Mouse (Mus musculus) macrophage (primary cell): ENCODE measurements around the gene Clock. TPM values are rescaled to one million over a fixed set of nuclear protein-coding genes. Genes with fewer than 3 reads are reported as not detected.

Experiments used
- H3K27ac ChIP-seq: fragments of 350-480 bp; formaldehyde crosslinking; 2 replicates; pipeline ENCODE4 v1.9.0; 2021
- H3K36me3 ChIP-seq: fragments of 350-480 bp; formaldehyde crosslinking; 2 replicates; pipeline ENCODE4 v1.9.0; 2021; ENCODE audit errors: inconsistent target
- H3K4me3 ChIP-seq: fragments of 350-480 bp; formaldehyde crosslinking; 2 replicates; pipeline ENCODE4 v1.9.0; 2021; ENCODE audit errors: inconsistent target
- H3K79me2 ChIP-seq: fragments of 350-480 bp; formaldehyde crosslinking; 2 replicates; pipeline ENCODE4 v1.9.0; 2021; ENCODE audit errors: inconsistent target
- WGBS: methylation state at CpG from one replicate; pipeline ENCODE4 v1.1.7; 2026; ENCODE audit warnings: inconsistent platforms; ENCODE audit not compliant: missing documents; 5-methylcytosine and 5-hydroxymethylcytosine counted together
- polyA plus RNA-seq: library from polyadenylated mRNA; stranded (reverse); fragments of 250-400 nt; gene quantifications from 3 replicates; pipeline ENCODE4 v1.2.4, GENCODE M21; 2018; ENCODE audit warnings: inconsistent platforms

The Clock gene
- polyA plus RNA-seq, 1 experiment from 2014 or later = 11.7 TPM

DNA sequence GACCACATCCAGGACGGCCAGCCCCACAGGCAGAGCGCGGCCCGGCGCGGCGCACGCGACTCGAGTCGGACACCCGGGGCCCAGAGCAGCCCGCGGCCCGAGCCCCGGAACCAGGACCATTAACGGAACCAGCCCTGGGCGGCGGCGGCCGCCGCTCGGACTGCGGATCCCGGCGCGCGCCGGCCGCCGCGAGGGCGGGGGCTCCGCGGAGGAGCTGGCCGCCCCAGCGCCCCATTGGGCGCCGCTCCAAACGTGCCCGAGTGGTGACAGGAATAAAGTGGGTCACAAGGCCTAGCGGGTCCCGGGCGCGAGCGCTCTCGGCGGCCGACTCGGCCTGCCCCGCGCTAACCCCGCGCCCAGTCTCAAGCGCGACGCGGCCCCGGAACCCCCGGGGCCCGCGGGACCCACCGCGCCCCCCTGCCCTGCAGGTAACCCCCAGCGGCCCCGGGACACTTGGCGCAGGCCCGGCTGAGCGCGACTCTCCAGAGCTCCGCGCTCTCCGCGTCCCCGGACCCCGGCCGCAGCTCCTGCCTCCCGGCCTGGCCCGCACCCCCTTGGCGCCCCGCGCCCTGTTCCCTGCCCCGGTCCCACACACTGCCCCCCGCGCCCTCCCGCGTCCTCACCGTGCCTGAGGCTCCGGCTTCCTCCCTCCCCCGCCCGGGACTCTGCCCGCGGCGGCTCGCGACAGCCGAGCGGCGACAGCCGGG, 694 bp downstream of the Clock start:
- Histone ChIP-seq H3K36me3 (no peaks in the 10 kb centered on the region), H3K79me2 (peaks cover 45% of the 10 kb centered on the region), H3K4me3 (peak overlapping the region; percentile 44), H3K27ac (no peak overlapping the region)
- 1% methylated on average over 91 of the region's 100 CpGs for WGBS

DNA sequence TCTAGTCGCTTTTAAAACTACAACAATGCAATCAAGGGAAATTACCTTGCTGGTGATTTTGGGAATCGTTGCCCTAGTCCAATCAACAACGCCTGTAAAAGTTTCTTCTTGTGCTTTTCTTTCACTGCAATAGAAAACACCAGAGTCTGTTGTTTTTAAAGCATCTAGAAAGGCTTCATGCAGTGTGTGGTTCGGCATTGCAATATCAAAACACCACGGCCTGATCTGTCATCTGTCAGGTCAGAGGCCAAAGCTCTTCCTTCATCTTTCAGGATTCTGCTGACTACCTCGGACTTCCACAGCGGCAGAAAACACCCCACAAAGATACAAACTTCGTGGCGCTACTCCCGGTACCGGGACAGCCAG, 1.2 kb downstream of the Clock start:
- Histone ChIP-seq H3K79me2 (peaks cover 51% of the 10 kb centered on the region), H3K4me3 (peak overlapping the region; percentile 44), H3K36me3 (no peaks in the 10 kb centered on the region), H3K27ac (no peak overlapping the region)
- WGBS = 8% methylated on average over 11 of the region's 11 CpGs

DNA sequence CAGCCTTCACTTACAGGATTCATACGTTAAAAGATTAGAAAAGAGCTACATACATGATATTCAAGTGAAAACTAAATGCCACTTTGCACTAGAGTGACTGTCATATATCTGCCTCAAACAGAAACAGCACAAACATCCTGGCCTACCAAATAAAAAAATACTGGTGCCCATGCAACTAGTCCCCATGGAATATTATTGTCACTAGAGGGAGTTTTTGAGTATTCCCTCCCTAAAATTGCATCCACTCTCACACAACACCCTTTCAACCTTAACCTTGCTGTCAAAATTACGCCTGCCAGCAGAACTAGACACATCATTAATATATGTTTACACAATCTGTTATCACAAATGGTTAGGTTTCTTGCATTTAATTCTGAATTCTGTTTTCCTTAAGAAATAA, 2.6 kb downstream of the Clock start:
- H3K79me2 ChIP-seq = peaks cover 64% of the 10 kb centered on the region
- no peak overlapping the region for H3K27ac ChIP-seq
- no peaks in the 10 kb centered on the region for H3K36me3 ChIP-seq
- no peak overlapping the region for H3K4me3 ChIP-seq
- 100% methylated on average over 2 of the region's 2 CpGs for WGBS

DNA sequence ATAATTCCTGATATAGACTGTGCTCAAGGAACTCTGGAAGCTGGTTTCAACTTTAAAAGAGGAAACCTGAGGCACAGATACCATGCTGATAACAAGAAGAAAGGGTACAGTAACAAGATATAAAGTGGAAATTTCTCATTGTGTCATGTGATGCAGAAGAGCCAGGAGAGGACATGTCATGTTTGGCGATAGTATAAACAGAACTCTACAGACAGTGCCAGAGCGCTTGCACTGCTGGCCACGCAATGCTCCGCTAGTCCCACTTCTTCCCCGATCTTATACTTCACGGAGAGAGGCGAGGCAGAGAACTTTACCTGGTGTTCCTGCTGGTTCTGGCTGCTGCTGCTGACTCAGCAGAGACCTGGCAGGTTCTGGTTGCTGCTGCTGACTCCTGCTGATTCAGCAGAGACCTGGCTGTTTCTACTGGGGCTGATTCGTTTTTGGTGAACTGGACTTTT, 15.3 kb downstream of the Clock start:
- H3K4me3 ChIP-seq = no peak overlapping the region
- no peaks in the 10 kb centered on the region for H3K36me3 ChIP-seq
- WGBS = 78% methylated on average over 7 of the region's 8 CpGs
- peaks cover 96% of the 10 kb centered on the region for H3K79me2 ChIP-seq
- H3K27ac ChIP-seq = no peak overlapping the region

DNA sequence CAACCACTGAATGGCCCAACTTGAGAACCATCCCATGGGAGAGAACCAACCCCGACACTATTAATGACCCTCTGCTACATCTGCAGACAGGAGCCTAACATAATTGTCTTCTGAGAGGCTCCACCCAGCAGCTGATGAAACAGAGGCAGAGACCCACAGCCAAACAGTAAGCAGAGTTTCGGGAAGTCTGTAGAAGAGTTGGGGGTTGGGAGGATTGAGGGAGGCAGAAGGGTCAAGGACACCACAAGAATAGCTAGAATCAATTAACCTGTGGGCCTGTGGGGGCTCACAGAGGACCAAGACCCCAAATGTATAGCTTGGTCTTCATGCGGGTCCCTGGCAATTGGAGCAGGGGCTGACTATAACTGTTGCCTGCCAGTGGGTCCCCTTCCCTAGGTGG, 16.3 kb downstream of the Clock start:
- no peak overlapping the region for H3K4me3 ChIP-seq
- peaks cover 95% of the 10 kb centered on the region for H3K79me2 ChIP-seq
- 96% methylated on average over 3 of the region's 3 CpGs for whole genome bisulfite sequencing
- no peak overlapping the region for H3K27ac ChIP-seq
- no peaks in the 10 kb centered on the region for H3K36me3 ChIP-seq

DNA sequence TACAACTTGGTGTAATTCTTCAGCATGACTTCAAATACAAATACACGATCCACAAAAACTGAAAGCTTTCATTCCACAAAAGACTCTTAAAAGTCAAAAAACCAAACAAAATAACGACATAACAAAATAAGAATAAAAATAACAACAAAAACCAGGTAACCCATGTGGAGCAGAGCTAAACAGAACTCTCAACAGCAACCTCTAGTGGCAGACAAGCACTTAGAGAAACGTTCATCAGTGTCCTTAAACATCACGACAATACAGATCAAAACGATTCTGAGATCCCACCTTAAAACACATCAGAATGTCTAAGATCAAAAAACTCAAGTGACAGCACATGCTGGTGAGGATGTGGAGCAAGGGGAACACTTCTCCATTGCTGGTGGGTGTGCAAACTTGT, 17.5 kb downstream of the Clock start:
- Histone ChIP-seq H3K27ac (no peak overlapping the region), H3K36me3 (no peaks in the 10 kb centered on the region), H3K4me3 (no peak overlapping the region), H3K79me2 (peaks cover 97% of the 10 kb centered on the region)
- 66% methylated on average over 5 of the region's 5 CpGs for WGBS

DNA sequence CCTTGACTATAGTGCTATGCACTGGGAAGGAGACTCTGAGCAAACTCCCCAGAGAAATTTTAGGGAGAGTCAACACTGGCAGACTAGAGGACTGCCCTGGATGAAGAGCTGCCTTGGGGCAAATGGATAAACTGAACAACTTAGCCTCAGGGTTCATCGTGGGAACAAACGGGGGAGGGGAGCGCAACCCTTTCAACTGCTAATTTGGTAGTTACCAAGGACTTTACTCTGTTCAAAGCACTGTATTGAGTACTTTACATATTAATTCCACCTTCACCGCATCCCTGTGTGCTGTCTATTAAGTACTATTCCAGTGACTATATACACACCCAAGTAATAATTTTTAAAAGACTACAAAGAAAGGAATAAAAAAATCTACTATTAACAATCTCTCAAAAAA, 18.9 kb downstream of the Clock start:
- no peak overlapping the region for H3K4me3 ChIP-seq
- peaks cover 97% of the 10 kb centered on the region for H3K79me2 ChIP-seq
- no peak overlapping the region for H3K27ac ChIP-seq
- no peaks in the 10 kb centered on the region for H3K36me3 ChIP-seq
- WGBS = 95% methylated on average over 4 of the region's 4 CpGs

DNA sequence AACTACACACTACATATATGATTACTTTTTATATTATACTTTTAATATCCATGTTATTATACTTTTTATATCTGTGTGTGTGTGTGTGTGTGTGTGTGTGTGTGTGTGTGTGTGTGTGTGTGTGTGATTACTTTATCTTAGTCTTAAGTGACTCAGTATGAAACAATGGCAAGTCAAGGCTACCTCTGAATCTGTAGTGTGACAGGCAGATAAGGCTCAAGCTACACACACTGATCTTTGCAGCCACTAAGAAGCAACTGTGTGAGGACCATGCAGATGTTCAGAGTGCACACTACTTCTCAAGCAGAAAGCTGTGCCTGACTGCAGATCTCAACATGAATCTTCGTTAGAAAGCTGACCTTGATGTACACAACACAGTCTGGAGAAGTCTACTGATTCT, 20.7 kb downstream of the Clock start:
- H3K27ac ChIP-seq = no peak overlapping the region
- 100% methylated on average over 1 of the region's 1 CpGs for WGBS

DNA sequence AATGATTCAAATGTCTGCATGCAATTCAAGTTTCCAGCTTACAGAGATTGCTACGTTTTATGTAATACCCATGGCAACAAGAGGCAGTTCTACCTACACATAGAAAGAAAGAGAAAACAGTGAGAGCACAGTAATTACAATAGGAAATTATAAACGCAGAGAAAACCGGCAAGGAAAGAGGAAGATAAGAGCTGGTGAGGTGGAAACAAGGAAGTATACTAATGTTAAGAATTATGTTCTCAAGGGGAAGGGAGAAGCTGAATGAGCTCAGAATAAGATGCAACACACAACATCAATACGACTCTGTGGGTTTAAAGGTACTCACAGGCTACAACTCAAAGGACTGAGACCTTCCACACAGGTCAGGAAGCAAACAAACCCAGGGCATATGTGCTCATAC, 29.6 kb downstream of the Clock start:
- Histone ChIP-seq H3K36me3 (no peaks in the 10 kb centered on the region), H3K4me3 (no peak overlapping the region), H3K79me2 (peaks cover 3% of the 10 kb centered on the region; the same call in 1 of the 2 replicates), H3K27ac (no peak overlapping the region)
- WGBS = 22% methylated on average over 4 of the region's 4 CpGs

More for the DNA sequence above, 20.7 kb downstream of the Clock start:
- Histone ChIP-seq H3K79me2 (peaks cover 89% of the 10 kb centered on the region), H3K36me3 (no peaks in the 10 kb centered on the region), H3K4me3 (no peak overlapping the region)

DNA sequence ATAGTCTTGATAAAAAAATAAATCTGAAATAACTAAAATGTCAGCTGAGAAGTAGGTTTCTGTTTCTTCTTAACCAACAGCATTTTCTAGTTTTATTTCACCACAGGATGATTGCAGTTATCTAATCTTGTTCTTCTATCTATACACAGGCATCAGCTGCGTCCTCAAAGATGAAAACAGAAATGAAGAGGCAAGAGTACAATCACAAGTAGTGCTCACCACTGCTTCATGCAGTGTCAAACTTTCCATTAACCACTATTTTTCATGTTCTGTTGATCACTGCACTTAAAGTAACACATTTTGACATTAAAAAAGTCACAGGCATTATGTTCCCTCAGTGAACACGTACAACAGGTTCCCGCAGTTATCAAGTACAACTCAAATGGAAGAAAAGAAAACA, 53.6 kb downstream of the Clock start:
- Histone ChIP-seq H3K79me2 (no peaks in the 10 kb centered on the region), H3K4me3 (no peak overlapping the region), H3K36me3 (no peaks in the 10 kb centered on the region), H3K27ac (no peak overlapping the region)
- 91% methylated on average over 3 of the region's 3 CpGs for WGBS

DNA sequence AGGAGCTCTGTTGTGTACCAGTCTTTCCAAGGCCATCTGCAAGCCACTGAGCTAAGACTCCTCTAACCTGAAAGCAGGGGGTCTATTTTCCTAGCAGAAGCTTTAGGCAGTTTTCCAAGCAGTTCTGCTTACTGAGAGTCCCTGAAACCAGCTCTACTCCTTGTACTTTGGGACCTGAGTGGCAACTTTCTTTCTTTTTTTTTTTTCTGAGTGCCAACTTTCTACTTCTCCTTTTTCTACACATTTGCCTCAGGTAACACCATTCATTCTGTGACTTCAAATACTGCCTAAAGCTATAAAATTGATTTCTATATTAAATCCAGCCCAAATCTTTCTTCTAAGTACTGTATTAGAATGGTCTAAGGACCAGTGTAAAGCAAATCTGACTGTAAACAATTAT, 58.1 kb downstream of the Clock start:
- H3K27ac ChIP-seq = no peak overlapping the region
- H3K4me3 ChIP-seq = no peak overlapping the region
- H3K79me2 ChIP-seq = no peaks in the 10 kb centered on the region
- 0 out of 2 replicates have a peak, but pooled peaks cover 7% of the 10 kb centered on the region for H3K36me3 ChIP-seq

DNA sequence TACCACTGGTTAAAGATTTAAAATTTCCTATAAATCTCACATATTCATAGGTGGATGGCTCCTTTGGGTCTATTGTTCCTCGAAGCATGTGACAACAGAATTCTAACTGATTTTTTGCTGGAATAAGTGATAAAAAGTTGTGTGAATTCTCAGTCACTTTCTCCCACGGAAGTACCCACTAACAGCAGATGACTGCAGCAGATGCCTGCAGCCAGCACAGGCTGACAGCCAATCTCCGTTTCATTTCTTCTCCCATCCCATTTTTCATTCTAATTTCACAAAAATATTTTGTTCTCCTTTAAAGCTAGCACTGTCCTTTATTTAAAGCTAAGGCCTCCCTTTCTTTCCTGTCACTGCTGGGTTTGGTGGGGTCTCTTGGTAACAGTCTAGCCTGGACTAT, 59.2 kb downstream of the Clock start:
- Histone ChIP-seq H3K79me2 (no peaks in the 10 kb centered on the region), H3K4me3 (no peak overlapping the region), H3K27ac (no peak overlapping the region), H3K36me3 (peaks cover 12% of the 10 kb centered on the region; the same call in 1 of the 2 replicates)
- 94% methylated on average over 3 of the region's 3 CpGs for WGBS

DNA sequence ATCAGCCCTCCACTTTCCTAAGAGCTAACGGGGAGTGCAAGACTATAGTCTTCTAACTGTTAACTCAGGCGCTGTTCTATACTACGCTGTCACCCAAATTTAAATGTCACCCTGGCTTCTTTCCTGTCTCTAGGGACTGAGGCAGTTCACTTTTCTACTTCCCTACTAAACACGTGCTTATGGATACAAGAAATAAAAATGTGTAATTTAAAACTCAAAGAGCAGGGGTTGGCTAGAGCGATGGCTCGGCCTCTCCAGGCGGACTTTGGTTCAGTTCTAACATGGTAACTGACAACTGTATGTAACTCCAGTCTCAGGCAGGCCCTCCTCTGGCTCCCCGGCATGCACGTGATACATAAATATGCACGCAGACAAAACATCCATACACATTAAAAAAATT, 60.2 kb downstream of the Clock start:
- Histone ChIP-seq H3K4me3 (no peak overlapping the region), H3K79me2 (no peaks in the 10 kb centered on the region), H3K36me3 (peaks cover 15% of the 10 kb centered on the region; the same call in 1 of the 2 replicates), H3K27ac (no peak overlapping the region)
- 99% methylated on average over 10 of the region's 10 CpGs for WGBS

DNA sequence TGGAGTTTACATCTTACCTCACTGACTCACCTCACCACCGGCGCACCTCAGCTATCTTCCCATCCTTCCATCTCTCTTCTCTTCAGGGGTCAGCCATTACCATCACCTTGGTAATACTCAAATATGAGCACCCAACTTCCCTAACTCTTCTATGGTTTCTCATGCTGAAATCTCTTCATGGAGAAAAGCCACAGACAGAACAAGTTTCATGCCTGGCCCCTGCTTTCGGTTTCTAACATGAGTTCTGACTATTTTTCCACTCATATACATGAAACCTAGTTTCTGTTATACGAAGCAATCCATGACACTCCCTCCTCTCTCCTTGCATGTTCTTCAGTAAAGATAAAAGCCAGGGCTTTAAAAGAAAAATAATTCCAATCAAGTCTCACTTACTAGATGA, 60.7 kb downstream of the Clock start:
- H3K36me3 ChIP-seq = peaks cover 15% of the 10 kb centered on the region; the same call in 1 of the 2 replicates
- H3K79me2 ChIP-seq = no peaks in the 10 kb centered on the region
- 86% methylated on average over 4 of the region's 4 CpGs for WGBS
- no peak overlapping the region for H3K27ac ChIP-seq
- H3K4me3 ChIP-seq = no peak overlapping the region

DNA sequence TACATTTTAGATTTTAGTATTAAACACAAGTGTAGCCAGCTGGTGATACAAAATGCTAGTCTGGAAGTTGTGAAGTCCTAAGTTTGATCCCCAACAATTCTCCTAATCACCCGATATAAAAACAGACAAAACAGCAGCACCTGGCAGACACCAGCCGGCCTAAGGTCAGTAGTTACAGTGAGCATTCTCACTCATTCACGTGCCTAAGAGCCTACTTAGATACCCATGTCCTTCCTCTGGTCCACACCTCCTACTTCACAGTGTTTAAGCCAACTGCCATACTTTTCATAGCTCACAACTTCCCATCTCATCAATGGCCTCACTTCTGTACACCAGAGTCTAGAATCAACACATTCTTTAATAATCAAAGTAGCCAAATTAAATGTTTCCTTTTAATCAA, 61.3 kb downstream of the Clock start:
- 98% methylated on average over 3 of the region's 3 CpGs for WGBS
- H3K27ac ChIP-seq = no peak overlapping the region

More for the DNA sequence above, 61.3 kb downstream of the Clock start:
- no peak overlapping the region for H3K4me3 ChIP-seq
- peaks cover 15% of the 10 kb centered on the region; the same call in 1 of the 2 replicates for H3K36me3 ChIP-seq
- no peaks in the 10 kb centered on the region for H3K79me2 ChIP-seq
